Mouse (Mus musculus) embryonic facial prominence, embryonic 11.5 days (tissue): ENCODE data around the gene Wdr83os. TPM values are rescaled to one million over a fixed set of nuclear protein-coding genes. Genes with fewer than 3 reads are reported as not detected.

Experiments used
- ATAC-seq: fragments of 200-750 bp; cut with Nextera tagmentation; replicated peaks from 2 replicates; pipeline ENCODE4 v1.8.0; 2017; ENCODE audit warnings: low read depth; ENCODE audit not compliant: insufficient number of reproducible peaks, low FRiP score, low TSS enrichment
- DNase-seq: peaks from one replicate; pipeline ENCODE4 v3.0.0-alpha.2; 2015; ENCODE audit warnings: low spot score
- H3K27ac ChIP-seq: fragments of 300-500 bp; sonication (generic); replicated peaks from 2 replicates; pipeline ENCODE4 v1.5.1; 2014; ENCODE audit warnings: mild to moderate bottlenecking, low read depth, low read length, control low read depth
- H3K27me3 ChIP-seq: fragments of 300-500 bp; sonication (generic); 2 replicates; pipeline ENCODE4 v1.6.1; 2014; ENCODE audit warnings: mild to moderate bottlenecking, low read length, moderate library complexity, mixed read lengths; ENCODE audit not compliant: control insufficient read depth, insufficient read depth
- H3K36me3 ChIP-seq: fragments of 300-500 bp; sonication (generic); replicated peaks from 2 replicates; pipeline ENCODE4 v1.6.1; 2014; ENCODE audit warnings: low read depth, mild to moderate bottlenecking, low read length, moderate library complexity, mixed read lengths; ENCODE audit not compliant: control insufficient read depth, insufficient read depth
- H3K4me1 ChIP-seq: fragments of 300-500 bp; sonication (generic); 2 replicates; pipeline ENCODE4 v1.6.1; 2014; ENCODE audit warnings: low read length, mixed read lengths; ENCODE audit not compliant: control insufficient read depth, insufficient read depth
- H3K4me2 ChIP-seq: fragments of 300-500 bp; sonication (generic); 2 replicates; pipeline ENCODE4 v1.6.1; 2014; ENCODE audit warnings: low read depth, mild to moderate bottlenecking, control low read depth, low read length, moderate library complexity
- H3K4me3 ChIP-seq: fragments of 300-500 bp; sonication (generic); 2 replicates; pipeline ENCODE4 v1.5.1; 2014; ENCODE audit warnings: low read depth, low read length, control low read depth
- H3K9ac ChIP-seq: fragments of 300-500 bp; sonication (generic); replicated peaks from 2 replicates; pipeline ENCODE4 v1.6.1; 2014; ENCODE audit warnings: mild to moderate bottlenecking, control low read depth, low read length
- H3K9me3 ChIP-seq: fragments of 300-500 bp; sonication (generic); replicated peaks from 2 replicates; pipeline ENCODE4 v1.6.1; 2016; ENCODE audit warnings: mild to moderate bottlenecking, low read length, inconsistent platforms, mixed read lengths; ENCODE audit not compliant: control insufficient read depth
- WGBS: fragments of 180-500 bp; shearing (Covaris S2); extraction: QIAGEN DNeasy Blood & Tissue Kit; methylation state at CpG from one replicate; pipeline ENCODE4 v1.1.7; 2014; 5-methylcytosine and 5-hydroxymethylcytosine counted together
- polyA plus RNA-seq: library from polyadenylated mRNA; unstranded; fragments of >200 nt; fragmentation: Nextera tagmentation; extraction: Ambion mirVana; gene quantifications from 2 replicates; pipeline ENCODE4 v1.2.1, GENCODE M21; 2014

Gene Wdr83os
- polyA plus RNA-seq, 1 experiment from 2014 or later: 117 TPM

DNA sequence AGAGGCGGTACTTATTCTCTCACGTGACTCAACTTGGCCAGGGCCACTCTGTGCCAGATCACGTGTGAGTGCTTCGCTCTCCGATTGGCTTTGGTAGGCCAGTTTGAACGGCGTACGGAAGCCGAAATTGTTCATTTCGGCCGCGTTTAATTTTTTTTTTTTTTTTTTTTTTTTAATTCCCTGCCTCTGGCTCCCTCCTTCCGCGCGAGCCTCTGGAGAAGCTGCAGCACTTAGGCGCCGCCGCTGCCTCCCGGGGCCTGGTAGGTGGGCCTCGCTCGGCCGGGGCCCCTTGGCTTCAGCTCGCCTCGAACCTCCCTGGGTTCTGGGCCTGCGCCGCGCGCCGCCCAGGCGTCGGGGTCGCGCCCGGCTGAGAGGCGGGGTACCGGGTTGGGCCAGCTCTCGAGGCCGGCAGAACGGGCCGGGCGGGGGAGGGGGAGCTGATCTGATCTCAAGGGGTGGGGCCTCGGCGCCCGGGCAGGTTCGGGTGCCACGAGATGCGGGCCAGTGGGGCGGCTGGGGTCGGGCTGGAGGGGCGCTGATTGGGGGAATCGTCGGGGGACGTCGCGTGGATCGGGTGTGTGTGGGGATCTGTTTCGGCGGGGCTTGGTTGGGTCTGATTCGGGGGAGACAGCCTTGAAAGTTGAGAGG, 43.7 kb upstream of the Wdr83os start, which contains the start of gene Tnpo2:
TSS of gene Tnpo2 (plus strand) at position 198 of the 648 bp plus-strand sequence.
- peak within 1 kb of the TSS; percentile 84 for H3K4me2 ChIP-seq
- H3K9me3 ChIP-seq: no peaks in the 10 kb centered on the region
- peak within 1 kb of the TSS; percentile 83 for H3K4me3 ChIP-seq
- DNase-seq (peak; percentile 97), ATAC-seq (peak; percentile 84)
- H3K27me3 ChIP-seq: no peaks in the 10 kb centered on the region
- WGBS: under 1% methylated on average over 52 of the region's 59 CpGs
- H3K9ac ChIP-seq: peak within 1 kb of the TSS; percentile 92
- peaks cover 4% of the 10 kb centered on the region for H3K36me3 ChIP-seq
- H3K27ac ChIP-seq: peak within 1 kb of the TSS; percentile 99
- peaks cover 3% of the 10 kb centered on the region for H3K4me1 ChIP-seq

DNA sequence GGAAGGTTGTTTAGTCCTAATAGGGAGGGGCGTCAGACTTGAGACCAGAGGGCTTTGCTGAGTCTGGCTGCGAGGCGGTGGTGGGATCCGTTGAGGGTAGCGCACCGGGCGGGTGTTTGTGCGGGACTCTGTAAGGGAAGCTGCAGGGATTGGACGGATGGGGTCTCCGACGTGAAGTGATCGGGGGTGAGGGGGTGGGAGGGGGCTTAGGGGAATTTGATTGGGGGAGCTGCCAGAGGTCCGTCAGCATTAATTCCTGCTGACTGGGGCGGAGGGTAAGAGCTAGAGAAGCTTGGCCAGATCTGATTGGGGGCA, 43.2 kb upstream of the Wdr83os start:
- peak overlapping the region; percentile 84 for H3K4me2 ChIP-seq

GRCm38 (mm10) chr8:85037681-85038531, 42.6 kb upstream of the Wdr83os start:
- Histone ChIP-seq H3K9me3 (no peaks in the 10 kb centered on the region), H3K36me3 (peaks cover 4% of the 10 kb centered on the region), H3K27me3 (no peaks in the 10 kb centered on the region), H3K4me1 (peaks cover 3% of the 10 kb centered on the region), H3K4me3 (peak overlapping the region; percentile 83), H3K9ac (peak overlapping the region; percentile 92), H3K27ac (peak overlapping the region; percentile 99), H3K4me2 (peak overlapping the region; percentile 84)
- DNase-seq: peak; percentile 58
- ATAC-seq: peak; percentile 15
- under 1% methylated on average over 56 of the region's 57 CpGs for WGBS

More for the DNA sequence above, 43.2 kb upstream of the Wdr83os start:
- peaks cover 4% of the 10 kb centered on the region for H3K36me3 ChIP-seq
- H3K27ac ChIP-seq: peak overlapping the region; percentile 99
- H3K4me1 ChIP-seq: peaks cover 3% of the 10 kb centered on the region
- no peaks in the 10 kb centered on the region for H3K9me3 ChIP-seq
- ATAC-seq (peak; percentile 75), DNase-seq (peak; percentile 73)
- WGBS: under 1% methylated on average over 14 of the region's 14 CpGs
- H3K27me3 ChIP-seq: no peaks in the 10 kb centered on the region
- H3K9ac ChIP-seq: peak overlapping the region; percentile 92
- peak overlapping the region; percentile 83 for H3K4me3 ChIP-seq

DNA sequence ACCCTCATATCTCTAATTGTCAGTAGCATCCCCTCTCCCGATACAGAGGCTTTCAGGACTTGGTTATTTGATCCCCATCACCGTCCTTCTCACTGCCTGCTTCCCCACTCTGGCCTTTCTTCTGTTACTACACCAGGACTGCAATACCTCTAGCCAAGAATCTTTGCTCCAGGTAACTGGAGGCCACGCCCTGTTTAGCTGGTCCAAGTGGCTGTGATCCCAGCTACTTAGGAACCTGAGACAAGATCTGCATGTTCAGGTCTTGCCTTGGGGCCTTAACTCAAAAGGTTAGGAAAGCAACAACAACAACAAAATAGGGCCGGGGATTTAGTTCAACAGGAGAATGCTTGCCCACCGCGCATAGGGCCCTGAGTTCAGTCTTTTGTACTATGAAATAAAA, 36.9 kb upstream of the Wdr83os start:
- H3K36me3 ChIP-seq: peaks cover 31% of the 10 kb centered on the region
- no peak for ATAC-seq
- 89% methylated on average over 6 of the region's 6 CpGs for WGBS

GRCm38 (mm10) chr8:85057367-85057766, 23.2 kb upstream of the Wdr83os start:
- Histone ChIP-seq H3K9me3 (no peaks in the 10 kb centered on the region), H3K4me1 (0 out of 2 replicates have a peak, but pooled peaks cover 2% of the 10 kb centered on the region), H3K36me3 (peaks cover 10% of the 10 kb centered on the region; the same call in 1 of the 2 replicates), H3K9ac (no peak overlapping the region), H3K27me3 (no peaks in the 10 kb centered on the region), H3K4me2 (no peak overlapping the region), H3K27ac (no peak overlapping the region), H3K4me3 (no peak overlapping the region)
- DNase-seq: no peak
- 86% methylated on average over 7 of the region's 7 CpGs for WGBS
- no peak for ATAC-seq

More for the DNA sequence above, 36.9 kb upstream of the Wdr83os start:
- Histone ChIP-seq H3K9me3 (no peaks in the 10 kb centered on the region), H3K4me1 (no peaks in the 10 kb centered on the region; the same call in 1 of the 2 replicates), H3K4me2 (no peak overlapping the region), H3K4me3 (no peak overlapping the region), H3K9ac (no peak overlapping the region), H3K27ac (no peak overlapping the region), H3K27me3 (no peaks in the 10 kb centered on the region)
- no peak for DNase-seq

DNA sequence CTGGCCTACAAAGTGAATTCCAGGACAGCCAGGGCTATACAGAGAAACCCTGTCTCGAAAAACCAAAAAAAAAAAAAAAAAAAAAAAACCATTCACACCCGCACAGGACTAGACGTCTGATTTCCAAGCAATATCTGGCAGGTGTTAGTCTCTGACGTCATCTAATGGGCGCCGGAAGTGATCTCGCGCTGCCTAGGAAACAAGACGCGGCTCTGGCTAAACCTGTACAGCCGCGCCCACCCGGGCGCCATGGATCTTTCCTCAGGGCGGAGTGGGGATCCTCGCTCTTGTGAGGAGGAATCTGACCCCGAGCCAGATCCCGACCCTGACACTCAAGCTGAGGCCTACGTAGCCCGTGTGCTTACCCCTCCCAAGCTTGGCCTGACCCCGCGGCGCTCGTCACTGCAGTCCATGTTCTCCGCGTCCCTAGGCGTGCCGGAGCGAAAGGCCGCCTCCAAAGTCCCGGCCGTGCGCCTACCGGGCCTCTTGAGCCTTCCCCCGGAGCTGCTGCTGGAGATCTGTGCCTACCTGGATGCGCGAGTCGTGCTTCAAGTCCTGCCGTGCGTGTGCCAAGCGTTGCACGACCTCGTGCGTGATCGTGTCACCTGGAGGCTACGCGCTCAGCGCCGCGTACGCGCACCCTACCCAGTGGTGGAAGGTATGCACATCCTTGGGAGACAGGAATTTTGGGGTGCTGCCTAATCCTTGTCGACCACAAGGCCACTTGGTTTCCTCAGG, 20.5 kb upstream of the Wdr83os start, which contains the start of gene Fbxw9:
TSS of gene Fbxw9 (plus strand) at position 177 of the 738 bp plus-strand sequence.
- DNase-seq (peak; percentile 96), ATAC-seq (peak; percentile 84)
- Histone ChIP-seq H3K9me3 (no peaks in the 10 kb centered on the region), H3K4me3 (peak within 1 kb of the TSS; percentile 77), H3K36me3 (0 out of 2 replicates have a peak, but pooled peaks cover 5% of the 10 kb centered on the region), H3K4me1 (0 out of 2 replicates have a peak, but pooled peaks cover 2% of the 10 kb centered on the region), H3K4me2 (peak within 1 kb of the TSS; percentile 92), H3K27me3 (no peaks in the 10 kb centered on the region), H3K27ac (no peak within 1 kb of the TSS), H3K9ac (peak within 1 kb of the TSS; percentile 67)
- WGBS: under 1% methylated on average over 52 of the region's 53 CpGs

DNA sequence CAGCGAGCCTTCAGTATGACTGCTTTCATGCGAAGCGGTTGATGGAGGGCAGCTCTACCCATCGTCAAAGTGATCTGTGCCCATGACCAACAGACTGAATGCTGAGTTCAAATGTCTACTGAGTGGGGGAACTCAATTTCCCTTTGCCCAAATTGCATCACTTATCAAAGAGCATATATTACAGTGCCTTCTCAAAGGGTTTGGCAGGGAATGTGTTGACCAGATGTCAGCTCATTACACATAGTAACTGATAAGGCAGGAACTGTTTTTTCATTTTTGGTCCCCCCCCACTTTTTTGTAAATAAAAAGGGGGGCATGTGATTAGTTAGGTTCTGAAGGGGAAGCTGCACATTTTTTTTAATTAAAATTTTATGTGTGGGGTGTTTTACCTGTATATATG, 17.9 kb upstream of the Wdr83os start:
- WGBS: 97% methylated on average over 4 of the region's 4 CpGs
- no peaks in the 10 kb centered on the region for H3K36me3 ChIP-seq
- H3K27ac ChIP-seq: no peak overlapping the region
- H3K9ac ChIP-seq: no peak overlapping the region
- H3K4me3 ChIP-seq: no peak overlapping the region
- H3K27me3 ChIP-seq: no peaks in the 10 kb centered on the region
- 0 out of 2 replicates have a peak, but pooled peaks cover 2% of the 10 kb centered on the region for H3K4me1 ChIP-seq
- DNase-seq (no peak), ATAC-seq (no peak)
- no peak overlapping the region for H3K4me2 ChIP-seq
- no peaks in the 10 kb centered on the region for H3K9me3 ChIP-seq
